Mouse (Mus musculus) embryonic fibroblast, embryonic 13.5 days (primary cell): ENCODE results near the gene Arhgap17.

ENCODE experiments used
- CTCF ChIP-seq: IDR thresholded peaks from 2 replicates; pipeline ENCODE4 v1.5.1; 2011; ENCODE audit warnings: mild to moderate bottlenecking, control low read depth, low read length, moderate library complexity, borderline replicate concordance; ENCODE audit not compliant: insufficient read depth
- POLR2A ChIP-seq: IDR thresholded peaks from 2 replicates; pipeline ENCODE4 v1.6.1; 2011; ENCODE audit warnings: low read depth, mild to moderate bottlenecking, control low read depth, low read length, moderate library complexity

DNA sequence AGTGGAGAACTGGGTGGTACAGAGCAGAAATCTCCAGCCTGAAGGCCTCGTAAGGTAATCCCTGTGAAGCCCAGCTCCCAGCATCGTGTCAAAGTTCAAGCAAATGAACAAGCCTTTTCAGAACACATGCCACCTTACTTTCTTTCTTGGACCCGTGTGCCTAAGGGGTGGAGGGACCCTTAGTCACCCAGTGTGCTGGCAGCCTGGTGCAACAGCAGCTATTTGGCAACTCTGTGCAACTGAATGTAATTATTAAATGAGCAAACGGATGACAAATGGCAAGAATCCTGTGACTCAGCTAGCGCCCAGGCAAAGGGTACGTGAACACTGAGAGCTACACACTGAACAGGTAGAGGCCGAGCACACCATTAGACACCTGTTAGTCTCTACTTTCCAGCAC lies 75.8 kb downstream of the Arhgap17 start:
- TF ChIP-seq CTCF (no peak), POLR2A (no peak)
